Mouse (Mus musculus): ENCODE measurements around the gene Tspan3. TPM values are rescaled to one million over a fixed set of nuclear protein-coding genes. Genes with fewer than 3 reads are reported as not detected.

Gene Tspan3
- polyA plus RNA-seq, 1 experiment from 2014 or later, result 371 TPM

DNA sequence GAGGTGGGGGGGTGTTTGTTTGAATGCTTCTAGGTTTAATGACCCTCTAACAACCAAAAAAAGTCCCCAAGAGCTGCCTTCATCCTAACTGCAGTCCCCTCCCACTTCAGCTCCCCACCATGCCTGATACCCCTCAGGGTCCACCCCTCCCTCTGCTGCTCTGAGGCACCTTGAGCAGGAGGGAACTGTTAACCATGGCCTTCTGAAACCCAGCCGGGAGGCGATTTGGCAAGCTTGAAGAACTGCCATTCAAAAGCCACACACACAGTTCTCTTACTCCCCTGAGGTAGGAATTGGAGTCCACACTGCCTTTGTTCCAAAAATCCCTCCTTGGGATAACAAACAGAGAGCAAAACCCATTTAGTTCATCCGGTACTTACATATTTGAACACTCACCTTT lies 29.9 kb upstream of the Tspan3 start:
- no peak for TF ChIP-seq CTCF (IDR thresholded peaks at IDR 0.05)
- in situ Hi-C loops (cut with MboI; ENCODE audit: low pct_unique_long_range_greater_than_20kb), result no loop called here
- ChIA-PET POLR2A (no interaction called here), CTCF (interaction anchor here (1.4 kb wide), 1 partner anchor 378 kb away, joined by 3 read pairs; no protein-coding TSS in a partner anchor)
- DNase-seq (ENCODE audit: low read depth, low spot score) (no peak), ATAC-seq (no peak)
- no peaks in the 10 kb centered on the region for H3K27me3 ChIP-seq

- DNase-seq (ENCODE audit: low read depth, low spot score), result no peak
- H3K27me3 ChIP-seq, result peaks cover 4% of the 10 kb centered on the region
- ATAC-seq, result no peak
- in situ Hi-C loops (cut with MboI; ENCODE audit: low pct_unique_long_range_greater_than_20kb), result no loop called here
- no peak for TF ChIP-seq CTCF (IDR thresholded peaks at IDR 0.05)
- POLR2A ChIA-PET, result interaction anchor here (0.6 kb wide), 1 partner anchor 184 kb away, joined by 3 read pairs; no protein-coding TSS in a partner anchor
- CTCF ChIA-PET, result interaction anchor here (1.3 kb wide), 1 partner anchor 8 kb away, joined by 3 read pairs; no protein-coding TSS in a partner anchor
These were observed 26.5 kb upstream of the Tspan3 start for GRCm38 (mm10) chr9:56191498-56192455.

- ATAC-seq (no peak), DNase-seq (ENCODE audit: low read depth, low spot score) (no peak)
- no peaks in the 10 kb centered on the region for H3K27me3 ChIP-seq
- ChIA-PET CTCF (interaction anchor here (1.2 kb wide), 1 partner anchor 18 kb away, joined by 3 read pairs; no protein-coding TSS in a partner anchor), POLR2A (no interaction called here)
- in situ Hi-C loops (cut with MboI; ENCODE audit: low pct_unique_long_range_greater_than_20kb), result no loop called here
- no peak for TF ChIP-seq CTCF (IDR thresholded peaks at IDR 0.05)
These were observed 15.0 kb upstream of the Tspan3 start for GRCm38 (mm10) chr9:56180118-56180781.

- DNase-seq (ENCODE audit: low read depth, low spot score), result no peak
- ChIA-PET CTCF (interaction anchor here (1.2 kb wide), 1 partner anchor 19 kb away, joined by 3 read pairs; no protein-coding TSS in a partner anchor), POLR2A (no interaction called here)
These were observed 14.3 kb upstream of the Tspan3 start for GRCm38 (mm10) chr9:56179416-56180117.

GRCm38 (mm10) chr9:56177354-56177753 lies 12.1 kb upstream of the Tspan3 start:
- no peak for TF ChIP-seq CTCF (IDR thresholded peaks at IDR 0.05)
- ChIA-PET POLR2A (no interaction called here), CTCF (interaction anchor here (1.6 kb wide), 1 partner anchor 24 kb away, joined by 5 read pairs; no protein-coding TSS in a partner anchor)
- in situ Hi-C loops (cut with MboI; ENCODE audit: low pct_unique_long_range_greater_than_20kb), result no loop called here
- no peaks in the 10 kb centered on the region for H3K27me3 ChIP-seq
- ATAC-seq (no peak), DNase-seq (ENCODE audit: low read depth, low spot score) (no peak)

More at GRCm38 (mm10) chr9:56179416-56180117, 14.3 kb upstream of the Tspan3 start:
- in situ Hi-C loops (cut with MboI; ENCODE audit: low pct_unique_long_range_greater_than_20kb), result no loop called here
- no peaks in the 10 kb centered on the region for H3K27me3 ChIP-seq
- no peak for ATAC-seq
- no peak for TF ChIP-seq CTCF (IDR thresholded peaks at IDR 0.05)

GRCm38 (mm10) chr9:56175316-56175715 lies 10.0 kb upstream of the Tspan3 start:
- DNase-seq (ENCODE audit: low read depth, low spot score) (no peak), ATAC-seq (no peak)
- no peak for TF ChIP-seq CTCF (IDR thresholded peaks at IDR 0.05)
- peaks cover 2% of the 10 kb centered on the region for H3K27me3 ChIP-seq
- in situ Hi-C loops (cut with MboI; ENCODE audit: low pct_unique_long_range_greater_than_20kb), result no loop called here
- CTCF ChIA-PET, result no interaction called here
- POLR2A ChIA-PET, result no interaction called here

- no peak for TF ChIP-seq CTCF (IDR thresholded peaks at IDR 0.05)
- DNase-seq (ENCODE audit: low read depth, low spot score), result no peak
- in situ Hi-C loops (cut with MboI; ENCODE audit: low pct_unique_long_range_greater_than_20kb), result no loop called here
- POLR2A ChIA-PET, result no interaction called here
- peaks cover 16% of the 10 kb centered on the region for H3K27me3 ChIP-seq
- CTCF ChIA-PET, result no interaction called here
- no peak for ATAC-seq
These were observed 2.4 kb upstream of the Tspan3 start for GRCm38 (mm10) chr9:56167690-56168089.

- no peak for DNase-seq (ENCODE audit: low read depth, low spot score)
These were observed 884 bp upstream of the Tspan3 start for GRCm38 (mm10) chr9:56166161-56166560.

DNA sequence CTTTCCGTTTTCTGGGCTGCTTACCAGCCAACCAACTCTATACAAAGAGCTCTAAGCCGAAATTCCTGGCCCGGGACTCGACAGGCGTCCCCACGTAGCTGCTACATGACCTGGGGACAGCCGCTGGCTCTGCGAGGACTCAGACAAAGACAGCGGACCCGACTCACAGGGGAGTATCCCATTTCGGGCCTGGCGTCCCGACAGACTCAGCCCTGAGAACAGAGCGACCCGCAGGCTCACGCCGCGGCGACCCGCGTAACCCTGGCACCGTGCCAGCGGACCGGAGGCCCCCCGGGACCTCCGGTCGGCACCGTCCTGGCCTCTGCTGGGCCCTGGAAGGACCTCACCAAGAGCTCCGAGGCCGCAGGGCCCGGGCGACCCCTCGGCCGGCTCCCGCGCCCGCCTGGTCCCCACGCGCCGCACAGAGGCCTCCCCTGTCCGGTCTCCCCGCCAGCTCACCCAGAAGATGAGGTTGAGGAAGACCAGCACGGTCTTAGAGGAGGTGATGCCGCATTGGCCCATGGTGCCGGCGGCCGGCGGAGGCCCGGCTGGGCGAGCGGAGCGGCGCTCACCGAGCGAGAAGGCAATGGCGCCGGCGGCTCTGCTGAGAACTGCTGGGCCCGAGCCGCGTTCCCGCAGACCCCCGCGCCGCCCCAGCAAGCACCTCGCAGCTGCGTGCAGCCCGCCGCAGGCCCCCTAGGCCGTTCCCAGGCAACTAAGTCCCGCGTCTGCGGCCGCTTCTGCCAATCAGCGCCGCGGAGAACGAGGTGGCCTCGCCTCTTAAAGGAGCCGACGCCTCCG lies 4.7 kb downstream of the Tspan3 start:
- ATAC-seq (peak; percentile 94), DNase-seq (ENCODE audit: low read depth, low spot score) (no peak)
- ChIA-PET CTCF (no interaction called here), POLR2A (interaction anchor here (0.7 to 1.4 kb wide), 4 partner anchors 19 to 342 kb away, joined by 3 read pairs; no protein-coding TSS in a partner anchor)
- H3K27me3 ChIP-seq, result no peaks in the 10 kb centered on the region
- in situ Hi-C loops (cut with MboI; ENCODE audit: low pct_unique_long_range_greater_than_20kb), result no loop called here
- no peak for TF ChIP-seq CTCF (IDR thresholded peaks at IDR 0.05)

More at GRCm38 (mm10) chr9:56166161-56166560, 884 bp upstream of the Tspan3 start:
- in situ Hi-C loops (cut with MboI; ENCODE audit: low pct_unique_long_range_greater_than_20kb), result no loop called here
- CTCF ChIA-PET, result no interaction called here
- POLR2A ChIA-PET, result no interaction called here
- ATAC-seq, result no peak
- H3K27me3 ChIP-seq, result peaks cover 16% of the 10 kb centered on the region
- no peak for TF ChIP-seq CTCF (IDR thresholded peaks at IDR 0.05)

All from Patski (cell line).